Mouse (Mus musculus): ENCODE measurements around the gene Polr3e.
"Not testable (repeated sequence)": the region's sequence is repeated elsewhere in the genome, so short reads cannot be mapped to it uniquely, and the experiment has no call there.

Polr3e gene

DNA sequence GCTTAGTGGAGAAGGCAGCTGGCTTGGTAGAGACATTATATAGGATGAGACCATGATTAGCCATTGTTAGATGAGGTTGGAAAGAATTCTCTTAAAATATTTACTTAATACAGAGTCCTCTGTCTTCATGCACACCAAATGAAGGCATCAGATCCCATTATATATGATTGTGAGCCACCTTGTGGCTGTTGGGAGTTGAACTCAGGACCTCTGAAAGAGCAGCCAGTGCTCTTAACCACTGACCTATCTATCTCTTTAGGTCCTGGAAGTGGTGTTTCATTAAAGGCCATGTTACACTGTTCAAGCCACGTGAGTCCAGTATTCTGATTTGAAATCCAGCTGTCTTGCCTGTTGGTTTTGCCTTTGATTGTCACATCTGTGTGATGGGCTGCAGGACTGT, 4.2 kb upstream of the Polr3e start:
- no peak for DNase-seq

DNA sequence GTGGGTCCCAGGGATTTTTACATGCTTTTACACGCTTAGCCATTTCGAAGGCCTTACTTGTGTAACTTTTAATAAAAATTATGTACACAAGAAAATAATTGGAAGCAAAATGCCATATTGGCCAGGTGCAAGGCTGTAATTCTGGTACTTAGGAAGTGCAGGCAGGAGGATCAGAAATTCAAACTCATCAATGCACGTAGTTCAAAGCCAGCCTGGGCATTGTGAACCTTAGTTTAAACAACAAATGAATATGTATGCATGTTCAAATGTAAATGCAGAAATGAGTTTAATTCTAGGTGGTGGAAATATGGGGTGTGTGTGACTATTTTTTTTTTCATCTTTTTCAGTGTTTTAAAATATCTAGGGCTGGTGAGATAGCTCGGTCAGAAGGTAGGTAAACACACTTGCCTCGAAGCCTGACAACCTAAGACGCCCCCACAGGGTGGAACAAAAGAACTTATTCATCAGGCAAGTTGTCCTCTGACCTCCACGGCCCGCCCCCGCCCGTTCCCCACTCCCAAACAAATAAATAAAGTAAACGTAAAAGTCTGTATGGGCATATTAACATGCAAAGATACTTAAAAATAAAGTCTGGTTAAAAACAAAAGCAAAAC, 1.2 kb upstream of the Polr3e start:
- DNase-seq = no peak

DNA sequence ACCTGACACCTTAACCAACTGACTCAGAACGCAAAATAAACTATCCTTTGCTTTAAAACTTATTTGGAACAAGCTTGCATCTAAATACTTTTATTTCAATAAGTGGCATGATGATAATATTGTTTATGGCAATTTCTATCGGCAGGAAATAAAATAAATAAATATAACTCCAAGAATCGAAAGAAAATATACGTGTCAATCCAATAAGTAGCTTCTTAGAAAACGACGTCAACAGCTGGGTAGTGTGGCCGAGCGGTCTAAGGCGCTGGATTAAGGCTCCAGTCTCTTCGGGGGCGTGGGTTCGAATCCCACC, 309 bp upstream of the Polr3e start:
- DNase-seq = no peak

DNA sequence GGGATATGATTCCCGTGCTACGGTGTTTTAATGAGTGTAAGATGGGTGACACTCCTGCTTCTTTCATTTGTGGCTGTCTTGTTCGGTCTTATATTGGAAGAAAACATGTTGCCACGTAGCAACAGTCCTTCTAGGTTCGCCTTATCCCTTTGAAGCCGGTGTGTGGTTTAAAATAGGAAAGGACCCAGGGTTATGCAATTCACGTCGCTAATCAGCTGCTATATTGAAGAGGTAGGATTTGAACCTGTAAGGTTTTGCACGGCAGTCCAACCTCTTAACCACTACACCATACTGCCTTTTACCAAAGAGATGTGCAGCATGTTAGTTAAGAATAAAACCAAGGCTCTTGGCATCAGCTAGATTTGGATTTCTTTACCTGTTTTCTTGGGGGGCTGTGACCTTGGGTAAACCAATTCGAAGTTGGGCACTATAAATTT, 1.0 kb downstream of the Polr3e start:
- peak; percentile 72 for DNase-seq

DNA sequence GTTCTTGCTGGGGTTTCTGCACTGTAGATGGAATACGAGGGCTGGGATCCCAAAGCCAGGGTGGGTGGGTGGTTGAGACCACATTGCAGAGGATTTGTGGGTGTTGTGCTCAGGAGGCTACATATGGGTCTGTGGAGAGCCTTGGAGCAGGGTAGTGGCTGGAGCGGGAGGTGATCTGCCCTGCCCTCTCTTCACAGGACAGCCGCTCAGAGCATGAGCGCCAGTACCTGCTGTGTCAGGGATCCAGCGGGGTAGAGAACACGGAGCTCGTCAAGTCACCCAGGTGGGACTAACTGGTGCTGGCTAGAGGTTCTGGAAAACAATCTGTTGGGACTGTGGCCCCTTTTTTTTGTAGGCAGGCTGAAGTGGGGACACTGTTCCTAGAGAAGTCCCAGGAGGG, 15.6 kb downstream of the Polr3e start:
- no peak for DNase-seq

DNA sequence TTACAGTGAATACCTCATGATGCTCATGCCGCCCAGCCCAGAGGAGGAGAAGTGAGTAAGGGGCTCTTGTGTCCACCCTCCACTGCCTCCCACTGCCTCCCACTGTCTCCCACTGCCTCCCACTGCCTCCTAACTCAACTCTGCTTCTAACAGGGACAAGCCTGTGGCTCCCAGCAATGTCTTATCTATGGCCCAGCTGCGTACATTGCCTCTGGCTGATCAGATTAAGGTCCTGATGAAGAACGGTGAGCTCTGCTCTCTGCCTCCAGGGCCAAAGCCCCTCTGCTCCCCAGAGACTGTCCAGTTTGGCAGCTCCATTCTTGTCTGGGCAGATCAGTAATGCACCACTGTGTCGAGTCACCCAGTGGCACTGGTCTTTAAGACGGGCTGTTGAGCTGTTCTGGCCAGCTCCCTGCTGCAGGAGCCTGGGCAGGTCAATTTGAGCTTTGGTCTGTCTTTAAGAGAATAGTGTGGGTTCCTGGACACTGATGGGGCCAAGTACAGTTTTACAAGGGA, 16.2 kb downstream of the Polr3e start:
- no peak for DNase-seq

DNA sequence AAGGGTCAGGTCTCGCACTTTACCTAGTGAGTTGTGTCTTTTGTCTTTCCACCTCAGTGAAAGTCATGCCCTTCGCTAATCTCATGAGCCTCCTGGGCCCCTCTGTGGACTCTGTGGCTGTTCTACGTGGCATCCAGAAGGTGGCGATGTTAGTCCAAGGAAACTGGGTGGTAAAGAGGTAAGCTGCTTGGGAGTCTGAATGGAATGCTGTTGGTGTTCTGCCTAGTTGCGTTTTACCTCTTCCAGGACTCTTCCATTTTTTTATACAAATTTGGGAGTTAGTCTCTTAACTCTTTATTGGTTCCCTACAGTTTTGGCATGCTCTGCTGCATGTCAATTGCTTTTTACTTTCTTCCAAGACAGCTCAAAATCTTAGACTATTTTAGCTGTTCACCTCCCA, 17.2 kb downstream of the Polr3e start:
- peak; percentile 68 for DNase-seq

DNA sequence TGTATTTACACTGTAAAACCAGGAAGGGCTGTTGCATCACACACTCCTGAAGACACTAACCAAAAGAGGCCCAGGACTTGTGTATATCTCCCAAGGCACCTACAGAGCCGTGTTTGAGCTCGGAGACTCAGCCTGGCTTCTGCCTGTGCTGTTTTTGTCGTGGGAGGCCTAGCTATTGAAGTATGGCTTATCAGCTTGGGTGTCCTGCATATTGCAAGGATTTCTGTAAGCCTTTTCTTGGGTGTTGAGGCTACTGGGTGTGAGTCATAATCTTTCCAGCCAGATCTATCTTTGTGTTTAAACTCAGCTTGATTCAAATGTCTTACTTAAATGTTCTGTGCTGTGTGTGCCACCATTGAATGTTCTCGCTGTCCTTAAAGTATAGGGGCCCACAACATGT, 19.0 kb downstream of the Polr3e start:
- DNase-seq = no peak

DNA sequence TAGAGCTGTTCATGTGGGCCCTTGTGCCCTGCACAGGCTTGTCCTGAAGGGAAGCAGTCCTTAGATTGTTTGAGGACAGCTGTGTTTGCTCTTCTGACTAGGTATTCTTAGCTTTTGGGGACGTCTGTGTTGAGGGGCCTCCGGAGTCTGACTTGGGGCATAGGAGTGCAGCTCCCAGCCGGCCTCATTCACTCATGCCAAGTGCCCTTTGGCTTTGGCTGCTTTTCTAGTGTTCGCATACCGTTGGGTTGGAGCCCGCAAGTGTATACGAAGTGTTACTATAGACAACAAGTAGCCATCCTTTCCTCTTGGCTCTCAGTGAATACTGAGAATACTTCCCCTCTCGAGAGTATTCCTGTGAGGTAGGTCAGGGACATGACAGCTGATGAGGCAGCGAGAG, 20.7 kb downstream of the Polr3e start:
- DNase-seq = no peak

DNA sequence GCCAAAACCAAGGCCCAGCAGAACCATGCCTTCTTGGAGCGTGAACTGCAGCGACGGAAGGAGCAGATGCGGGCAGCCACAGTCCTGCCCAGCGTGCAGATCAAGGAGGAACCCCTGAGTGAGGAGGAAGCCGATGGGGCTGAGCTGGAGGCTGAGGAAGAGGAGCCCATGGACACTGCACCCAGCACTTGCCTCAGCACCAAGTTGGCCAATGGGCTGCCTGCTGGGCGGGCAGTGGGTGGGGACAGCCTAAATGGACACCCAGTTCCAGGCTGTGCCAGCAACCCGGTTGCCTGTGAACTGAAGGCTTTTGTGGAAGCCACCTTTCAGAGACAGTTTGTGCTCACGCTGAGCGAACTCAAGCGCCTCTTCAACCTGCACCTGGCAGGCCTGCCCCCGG, 22.8 kb downstream of the Polr3e start:
- DNase-seq = no peak

DNA sequence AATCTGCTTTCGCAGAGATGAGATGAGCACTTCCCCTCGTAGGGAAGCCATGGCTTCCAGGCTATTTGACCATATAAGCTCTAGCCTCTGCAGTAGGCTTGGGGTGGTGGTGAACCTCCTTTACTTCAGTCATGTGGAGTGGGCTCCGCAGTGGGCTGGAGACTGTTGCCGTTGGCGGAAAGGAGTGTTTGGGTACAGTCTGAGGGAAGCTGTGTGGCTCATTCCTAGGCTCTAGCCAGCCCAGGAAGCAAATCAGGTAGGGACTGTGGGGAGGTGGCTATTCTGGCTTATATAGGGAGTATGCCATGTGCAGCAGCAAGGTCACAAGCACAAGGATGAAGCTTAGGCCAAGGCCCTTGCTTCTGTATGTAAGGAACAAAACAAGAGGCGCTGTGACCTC, 23.7 kb downstream of the Polr3e start:
- no peak for DNase-seq

DNA sequence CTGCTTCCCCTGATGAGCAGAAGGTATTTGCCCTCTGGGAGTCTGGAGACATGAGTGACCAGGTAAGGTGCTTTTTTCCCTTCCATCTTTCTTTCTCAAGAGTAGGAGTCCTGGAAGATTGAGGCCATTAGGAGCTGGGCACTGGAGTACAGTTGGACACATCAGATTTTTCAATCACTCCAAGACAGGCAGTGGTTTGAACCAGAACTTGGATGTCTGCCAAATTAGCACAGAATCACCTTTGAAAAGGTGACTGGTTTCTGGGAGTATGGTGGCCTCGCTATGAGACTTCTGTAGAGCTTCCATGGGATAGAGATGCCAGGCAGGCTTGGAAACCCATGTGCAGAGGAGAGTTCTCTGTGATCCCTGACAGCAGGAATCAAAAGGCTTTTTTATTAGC, 25.0 kb downstream of the Polr3e start:
- DNase-seq = no peak

DNA sequence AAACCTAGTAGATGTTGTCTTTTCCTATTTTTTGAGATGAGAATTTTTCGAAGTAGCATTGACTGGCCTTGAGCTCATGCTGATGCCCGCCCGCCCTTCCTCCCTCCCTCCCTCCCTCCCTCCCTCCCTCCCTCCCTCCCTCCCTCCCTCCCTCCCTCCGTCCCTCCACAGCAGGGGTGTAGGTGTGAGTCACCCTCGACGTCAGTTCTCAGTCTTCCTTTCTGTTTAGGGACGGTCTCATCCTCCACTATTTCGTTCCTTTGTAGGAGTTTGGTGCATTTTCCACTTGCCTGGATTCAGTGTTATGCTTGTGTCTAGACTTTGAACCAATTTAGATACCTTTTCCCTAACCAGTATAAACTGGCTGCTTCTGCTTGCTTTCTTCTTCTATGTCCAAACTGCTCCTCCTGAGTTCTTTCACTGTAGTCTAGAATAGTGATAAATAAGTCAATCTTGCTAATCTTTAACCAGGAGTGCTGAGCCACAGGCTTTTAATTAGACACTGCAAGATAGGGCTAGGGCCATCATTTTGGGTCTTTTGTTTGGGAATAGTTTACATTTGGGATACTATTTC, 26.5 kb downstream of the Polr3e start:
- DNase-seq = no peak

DNA sequence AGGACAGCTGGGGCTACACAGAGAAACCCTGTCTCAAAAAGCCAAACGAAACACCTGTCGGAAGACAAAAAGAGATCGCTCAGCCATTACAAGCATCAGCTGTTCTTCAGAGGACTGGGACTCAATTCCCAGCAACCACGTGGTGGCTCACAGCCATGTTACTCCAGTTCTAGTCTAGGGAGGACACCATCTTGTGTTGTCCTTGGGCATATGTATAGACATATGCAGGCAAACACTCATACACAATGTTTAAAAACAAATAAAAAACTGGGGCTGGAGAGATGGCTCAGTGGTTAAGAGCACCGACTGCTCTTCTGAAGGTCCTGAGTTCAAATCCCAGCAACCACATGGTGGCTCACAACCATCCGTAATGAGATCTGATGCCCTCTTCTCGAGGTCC, 36.0 kb downstream of the Polr3e start:
- not testable (repeated sequence) for DNase-seq

DNA sequence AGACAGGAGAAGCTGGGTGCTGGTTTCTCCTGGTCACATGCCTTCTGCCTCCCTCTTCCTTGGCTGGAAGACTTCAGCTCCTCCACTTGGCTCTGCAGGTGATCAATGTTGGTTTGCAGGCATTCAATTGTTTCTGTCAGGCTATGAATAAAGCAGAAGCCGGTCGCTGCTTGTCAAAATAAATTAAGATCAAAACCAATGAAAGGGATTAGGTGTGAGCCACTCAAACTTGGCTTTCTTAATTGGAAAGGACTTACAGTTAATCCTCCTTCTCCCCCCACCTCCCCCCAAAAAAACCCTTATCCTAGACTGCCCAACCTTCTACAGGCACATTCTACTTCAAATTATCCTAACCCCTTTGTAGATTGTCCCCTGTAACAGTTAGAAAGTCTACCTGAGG, 42.6 kb downstream of the Polr3e start:
- no peak for DNase-seq

DNA sequence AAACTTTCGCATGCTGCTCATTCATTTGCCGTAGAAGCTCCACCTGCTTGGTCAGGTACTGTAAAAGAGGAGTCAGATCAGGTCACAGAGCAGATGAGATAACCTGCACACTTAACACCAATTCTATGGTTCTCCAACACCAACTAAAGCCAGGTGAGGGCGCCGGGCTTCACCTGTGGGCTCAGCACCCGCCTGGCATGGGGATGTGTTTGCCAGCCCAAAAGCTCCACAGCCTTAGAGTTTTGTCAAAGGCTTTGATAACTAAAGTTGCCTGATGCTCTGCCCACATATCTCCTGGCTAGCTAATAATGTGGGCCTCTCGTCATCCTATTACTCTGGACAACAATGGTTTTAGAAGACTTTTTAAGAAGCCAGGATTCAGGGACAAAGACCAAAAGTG, 43.1 kb downstream of the Polr3e start:
- no peak for DNase-seq

DNA sequence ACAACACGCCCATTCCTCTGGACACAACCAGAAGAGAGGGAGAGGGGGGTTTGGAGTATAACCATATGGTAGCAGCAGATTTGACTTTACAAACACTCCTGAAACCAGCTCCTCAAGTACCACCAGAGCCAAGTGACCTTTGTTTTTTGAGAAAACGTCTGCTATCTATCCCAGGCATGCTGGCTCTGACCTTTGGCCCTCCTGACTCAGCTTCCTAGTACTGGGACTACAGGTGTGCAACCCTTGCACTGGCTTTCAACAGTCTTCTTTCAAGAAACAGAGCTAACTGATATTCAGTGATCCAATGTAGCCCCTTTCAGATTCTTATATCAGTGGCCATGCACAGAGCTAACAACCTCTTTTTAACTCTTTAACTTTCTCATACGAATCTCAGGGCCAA, 44.3 kb downstream of the Polr3e start:
- no peak for DNase-seq

DNA sequence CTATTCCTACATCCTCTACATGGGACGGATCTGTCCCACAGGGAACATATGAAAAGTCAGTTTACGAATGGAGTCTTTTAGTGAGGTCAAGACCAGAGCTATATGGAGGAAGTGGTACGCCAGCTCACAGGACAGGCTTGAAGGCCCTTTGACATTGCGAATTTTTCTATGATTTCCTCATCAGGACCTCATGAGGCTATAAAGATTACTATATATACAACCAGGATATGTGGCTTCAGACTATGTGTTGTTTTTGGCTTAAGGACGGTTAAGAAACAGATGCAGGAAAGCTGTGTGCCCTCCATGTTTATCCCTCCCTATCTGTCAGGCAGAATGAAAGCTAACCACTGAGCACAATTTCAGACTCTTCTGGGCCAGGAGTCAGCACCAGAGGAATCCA, 45.6 kb downstream of the Polr3e start:
- no peak for DNase-seq

DNA sequence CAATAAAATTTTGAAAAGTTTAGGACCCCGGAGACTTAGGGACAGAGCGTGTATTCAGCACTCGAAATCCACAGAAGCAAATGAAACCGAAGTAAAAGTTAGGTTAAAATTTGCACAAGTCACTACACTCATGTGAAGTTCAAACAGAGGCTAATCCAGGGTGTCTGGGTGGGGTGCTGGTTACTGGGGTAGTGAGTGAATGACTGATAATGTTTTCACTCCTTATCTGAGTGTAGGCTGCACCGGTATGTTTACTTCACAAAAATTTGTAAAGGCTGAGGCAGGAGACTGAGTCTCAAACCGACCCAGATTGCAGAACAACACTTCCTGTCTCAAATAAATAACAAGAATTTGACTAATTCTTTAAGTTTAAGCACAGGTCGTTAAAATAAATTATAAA, 51.7 kb downstream of the Polr3e start:
- DNase-seq = no peak

DNA sequence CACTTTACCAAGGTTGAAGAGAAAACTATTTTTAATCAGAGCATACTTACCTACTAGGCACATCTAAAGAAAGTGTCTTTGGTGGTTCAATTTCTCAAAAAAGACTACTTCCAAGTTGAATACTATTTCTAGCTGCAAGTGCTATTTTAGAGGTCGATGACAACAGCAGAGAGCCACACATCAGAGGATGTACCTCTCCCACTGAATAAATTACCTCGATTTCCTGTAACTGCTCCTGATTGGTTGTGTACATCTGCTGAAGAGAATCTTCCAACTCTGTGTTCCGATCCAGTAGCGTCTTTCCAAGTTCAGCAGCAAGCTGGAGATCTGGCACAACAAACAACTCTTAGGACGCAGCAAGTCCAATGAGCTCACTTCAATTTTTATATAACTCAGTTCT, 52.6 kb downstream of the Polr3e start:
- no peak for DNase-seq

DNA sequence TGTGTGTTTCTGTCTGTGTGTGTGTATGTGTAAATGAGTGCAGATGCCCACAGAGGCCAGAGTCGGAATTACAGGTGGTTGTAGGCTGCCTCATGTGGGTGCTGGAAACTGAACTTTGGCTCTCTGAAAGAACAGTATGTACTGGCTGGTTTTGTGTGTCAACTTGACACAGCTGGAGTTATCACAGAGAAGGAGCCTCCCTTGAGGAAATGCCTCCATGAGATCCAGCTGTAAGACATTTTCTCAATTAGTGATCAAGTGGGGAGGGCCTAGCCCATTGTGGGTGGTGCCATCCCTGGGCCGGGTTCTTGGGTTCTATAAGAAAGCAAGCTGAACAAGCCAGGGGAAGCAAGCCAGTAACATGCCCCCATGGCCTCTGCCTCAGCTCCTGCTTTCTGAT, 54.9 kb downstream of the Polr3e start:
- not testable (repeated sequence) for DNase-seq

DNA sequence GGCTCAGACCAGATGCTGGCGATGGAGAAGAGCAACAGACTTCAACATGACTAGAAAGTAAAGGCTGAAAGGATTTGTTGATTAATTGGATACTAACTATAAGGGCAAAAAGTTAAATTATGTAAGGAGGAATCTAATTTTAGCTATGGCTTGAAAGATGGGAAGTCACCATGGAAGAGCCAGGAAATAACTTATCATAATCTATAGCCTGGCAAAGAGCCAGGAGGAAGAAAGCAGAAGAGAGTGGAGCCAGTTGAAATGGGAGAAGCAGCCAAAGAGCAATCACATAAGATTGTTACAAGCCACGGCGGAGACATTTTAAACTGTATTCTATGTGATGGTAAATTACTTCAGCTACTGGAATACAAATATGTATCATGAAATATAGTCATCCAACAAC, 56.5 kb downstream of the Polr3e start:
- no peak for DNase-seq

DNA sequence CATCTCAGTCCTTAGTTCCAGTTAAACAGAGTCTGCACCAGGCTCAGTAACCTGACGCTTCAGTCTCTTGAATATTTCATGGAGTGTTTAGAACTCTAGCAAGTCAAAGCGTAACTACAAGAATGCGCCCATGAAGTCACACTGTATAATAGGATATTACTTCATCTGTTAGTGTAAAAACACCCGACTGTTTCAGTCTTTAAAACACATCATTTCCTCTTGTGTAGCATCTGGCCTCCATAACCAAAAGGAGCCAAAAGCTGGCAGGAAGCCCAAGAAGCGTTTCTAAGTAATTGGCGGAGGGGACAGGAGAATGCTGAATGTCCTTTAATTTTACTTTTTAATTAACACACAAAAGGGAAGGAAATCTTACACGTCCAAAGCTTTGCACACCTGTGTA, 59.5 kb downstream of the Polr3e start:
- peak; percentile 67 for DNase-seq

DNA sequence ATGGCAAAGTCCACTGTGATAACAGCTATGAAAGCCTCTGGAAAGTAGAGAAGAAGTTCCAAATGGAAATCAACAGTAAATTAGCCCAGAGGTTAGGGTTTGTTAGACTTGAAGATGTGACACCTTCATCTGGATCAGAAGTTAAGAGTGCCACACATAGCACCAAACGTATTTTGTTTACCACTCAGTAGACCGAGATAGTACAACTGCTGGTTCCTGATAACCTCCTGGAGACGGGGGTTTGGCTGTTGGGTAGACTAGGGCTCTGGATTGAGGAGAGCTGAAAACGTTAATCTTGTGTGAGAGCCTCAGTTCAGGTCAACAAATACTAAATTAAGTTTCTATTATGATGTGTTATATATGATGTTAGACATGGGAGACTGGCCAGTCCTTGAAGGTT, 62.5 kb downstream of the Polr3e start:
- no peak for DNase-seq
